Mouse (Mus musculus): ENCODE measurements around the gene Mosmo. TPM values are rescaled to one million over a fixed set of nuclear protein-coding genes. Genes with fewer than 3 reads are reported as not detected.

The Mosmo gene
- polyA plus RNA-seq, 1 experiment from 2014 or later = 18.2 TPM

- 69% methylated on average over 6 of the region's 6 CpGs for WGBS
- H3K36me3 ChIP-seq = peaks cover 11% of the 10 kb centered on the region; the same call in 1 of the 2 replicates
- H3K4me1 ChIP-seq (replicated peaks) = peaks cover 3% of the 10 kb centered on the region; the same call in 1 of the 2 replicates
- no peak within 1 kb of the TSS for H3K9ac ChIP-seq (replicated peaks)
- no peak within 1 kb of the TSS for H3K27ac ChIP-seq
- H3K4me2 ChIP-seq = no peak within 1 kb of the TSS
- H3K9me3 ChIP-seq = no peaks in the 10 kb centered on the region
- H3K4me3 ChIP-seq (replicated peaks) = no peak within 1 kb of the TSS
- H3K27me3 ChIP-seq = no peaks in the 10 kb centered on the region
- ATAC-seq (ENCODE audit: insufficient number of reproducible peaks, insufficient read depth, low FRiP score, low TSS enrichment, low read depth) = no peak
Measured at GRCm38 (mm10) chr7:120739018-120739417, 61.6 kb downstream of the Mosmo start, which contains the start of gene Vwa3a. Gene Vwa3a, plus strand, starts transcription at chr7:120739318.

GRCm38 (mm10) chr7:120739558-120740101 is 62.2 kb downstream of the Mosmo start:
- H3K4me1 ChIP-seq (replicated peaks) = peaks cover 3% of the 10 kb centered on the region; the same call in 1 of the 2 replicates
- 0 out of 2 replicates have a peak, but pooled peaks have one; percentile 31 for ATAC-seq (ENCODE audit: insufficient number of reproducible peaks, insufficient read depth, low FRiP score, low TSS enrichment, low read depth)

GRCm38 (mm10) chr7:120743366-120744351 is 66.2 kb downstream of the Mosmo start:
- H3K27me3 ChIP-seq = no peaks in the 10 kb centered on the region
- no peak overlapping the region for H3K4me2 ChIP-seq
- no peak overlapping the region for H3K4me3 ChIP-seq (replicated peaks)
- ATAC-seq (ENCODE audit: insufficient number of reproducible peaks, insufficient read depth, low FRiP score, low TSS enrichment, low read depth) = no peak
- peaks cover 3% of the 10 kb centered on the region; the same call in 1 of the 2 replicates for H3K4me1 ChIP-seq (replicated peaks)
- H3K36me3 ChIP-seq = no peaks in the 10 kb centered on the region
- no peak overlapping the region for H3K27ac ChIP-seq
- no peak overlapping the region for H3K9ac ChIP-seq (replicated peaks)
- 72% methylated on average over 14 of the region's 14 CpGs for WGBS
- no peaks in the 10 kb centered on the region for H3K9me3 ChIP-seq

More at GRCm38 (mm10) chr7:120739558-120740101, 62.2 kb downstream of the Mosmo start:
- 16% methylated on average over 5 of the region's 5 CpGs for WGBS
- no peaks in the 10 kb centered on the region for H3K27me3 ChIP-seq
- no peak overlapping the region for H3K27ac ChIP-seq
- no peak overlapping the region for H3K9ac ChIP-seq (replicated peaks)
- no peak overlapping the region for H3K4me2 ChIP-seq
- no peak overlapping the region for H3K4me3 ChIP-seq (replicated peaks)
- H3K36me3 ChIP-seq = peaks cover 6% of the 10 kb centered on the region; the same call in 1 of the 2 replicates
- no peaks in the 10 kb centered on the region for H3K9me3 ChIP-seq

GRCm38 (mm10) chr7:120744606-120745005 is 67.2 kb downstream of the Mosmo start:
- Histone ChIP-seq H3K4me2 (no peak overlapping the region), H3K36me3 (no peaks in the 10 kb centered on the region), H3K27ac (no peak overlapping the region), H3K9ac (replicated peaks) (no peak overlapping the region), H3K27me3 (no peaks in the 10 kb centered on the region), H3K4me1 (replicated peaks) (peaks cover under 1% of the 10 kb centered on the region; the same call in 1 of the 2 replicates), H3K4me3 (replicated peaks) (no peak overlapping the region), H3K9me3 (no peaks in the 10 kb centered on the region)
- ATAC-seq (ENCODE audit: insufficient number of reproducible peaks, insufficient read depth, low FRiP score, low TSS enrichment, low read depth) = no peak
- 85% methylated on average over 6 of the region's 6 CpGs for WGBS

DNA sequence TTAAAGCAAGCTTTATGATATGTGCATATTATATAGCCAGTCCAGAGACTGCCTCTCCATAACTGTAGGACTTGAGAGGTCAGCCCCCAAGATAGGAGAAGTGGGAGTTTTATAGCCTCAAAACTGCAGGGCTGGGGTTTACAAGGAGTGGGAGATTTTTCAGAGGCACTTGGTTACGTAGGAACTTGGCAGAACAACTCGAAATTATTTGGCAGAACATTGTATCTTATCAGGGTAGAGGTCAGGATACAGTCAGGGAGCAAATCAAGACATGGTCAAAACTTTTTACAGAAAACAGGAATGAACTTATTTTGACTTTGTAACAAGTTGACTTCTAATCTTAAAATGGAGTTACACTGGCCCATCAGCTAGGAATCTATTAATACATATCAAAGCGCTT is 68.6 kb downstream of the Mosmo start:
- Histone ChIP-seq H3K36me3 (no peaks in the 10 kb centered on the region), H3K4me3 (replicated peaks) (no peak overlapping the region), H3K27ac (no peak overlapping the region), H3K9ac (replicated peaks) (no peak overlapping the region), H3K27me3 (no peaks in the 10 kb centered on the region), H3K9me3 (no peaks in the 10 kb centered on the region), H3K4me2 (no peak overlapping the region), H3K4me1 (replicated peaks) (no peaks in the 10 kb centered on the region)
- ATAC-seq (ENCODE audit: insufficient number of reproducible peaks, insufficient read depth, low FRiP score, low TSS enrichment, low read depth) = no peak
- WGBS = 64% methylated on average over 3 of the region's 3 CpGs

- H3K36me3 ChIP-seq = no peaks in the 10 kb centered on the region
- no peak overlapping the region for H3K4me3 ChIP-seq (replicated peaks)
- no peak for ATAC-seq (ENCODE audit: insufficient number of reproducible peaks, insufficient read depth, low FRiP score, low TSS enrichment, low read depth)
- no peak overlapping the region for H3K27ac ChIP-seq
- H3K9me3 ChIP-seq = no peaks in the 10 kb centered on the region
- no peaks in the 10 kb centered on the region for H3K27me3 ChIP-seq
- no peak overlapping the region for H3K9ac ChIP-seq (replicated peaks)
- no peak overlapping the region for H3K4me2 ChIP-seq
- 85% methylated on average over 5 of the region's 5 CpGs for WGBS
- H3K4me1 ChIP-seq (replicated peaks) = no peaks in the 10 kb centered on the region
Measured at GRCm38 (mm10) chr7:120746821-120747220, 69.4 kb downstream of the Mosmo start.

- no peaks in the 10 kb centered on the region for H3K9me3 ChIP-seq
- no peak for ATAC-seq (ENCODE audit: insufficient number of reproducible peaks, insufficient read depth, low FRiP score, low TSS enrichment, low read depth)
- H3K27me3 ChIP-seq = no peaks in the 10 kb centered on the region
- no peaks in the 10 kb centered on the region for H3K4me1 ChIP-seq (replicated peaks)
- H3K9ac ChIP-seq (replicated peaks) = no peak overlapping the region
- no peak overlapping the region for H3K4me3 ChIP-seq (replicated peaks)
- no peaks in the 10 kb centered on the region for H3K36me3 ChIP-seq
- no peak overlapping the region for H3K4me2 ChIP-seq
- no peak overlapping the region for H3K27ac ChIP-seq
Measured at GRCm38 (mm10) chr7:120748478-120748877, 71.1 kb downstream of the Mosmo start.

- Histone ChIP-seq H3K4me3 (replicated peaks) (no peak overlapping the region), H3K36me3 (no peaks in the 10 kb centered on the region), H3K9me3 (no peaks in the 10 kb centered on the region), H3K4me2 (no peak overlapping the region), H3K9ac (replicated peaks) (no peak overlapping the region), H3K27me3 (no peaks in the 10 kb centered on the region), H3K27ac (no peak overlapping the region), H3K4me1 (replicated peaks) (no peaks in the 10 kb centered on the region)
- ATAC-seq (ENCODE audit: insufficient number of reproducible peaks, insufficient read depth, low FRiP score, low TSS enrichment, low read depth) = no peak
Measured at GRCm38 (mm10) chr7:120751330-120751729, 73.9 kb downstream of the Mosmo start.

GRCm38 (mm10) chr7:120751906-120752305 is 74.5 kb downstream of the Mosmo start:
- Histone ChIP-seq H3K36me3 (no peaks in the 10 kb centered on the region), H3K9ac (replicated peaks) (no peak overlapping the region), H3K4me2 (no peak overlapping the region), H3K4me1 (replicated peaks) (no peaks in the 10 kb centered on the region), H3K27ac (no peak overlapping the region), H3K9me3 (no peaks in the 10 kb centered on the region), H3K27me3 (no peaks in the 10 kb centered on the region), H3K4me3 (replicated peaks) (no peak overlapping the region)
- WGBS = 88% methylated on average over 7 of the region's 7 CpGs
- ATAC-seq (ENCODE audit: insufficient number of reproducible peaks, insufficient read depth, low FRiP score, low TSS enrichment, low read depth) = no peak

- Histone ChIP-seq H3K4me3 (replicated peaks) (no peak overlapping the region), H3K4me1 (replicated peaks) (no peaks in the 10 kb centered on the region), H3K9me3 (no peaks in the 10 kb centered on the region), H3K27me3 (no peaks in the 10 kb centered on the region), H3K9ac (replicated peaks) (no peak overlapping the region), H3K36me3 (no peaks in the 10 kb centered on the region), H3K27ac (no peak overlapping the region), H3K4me2 (no peak overlapping the region)
- ATAC-seq (ENCODE audit: insufficient number of reproducible peaks, insufficient read depth, low FRiP score, low TSS enrichment, low read depth) = no peak
- WGBS = 9% methylated on average over 5 of the region's 5 CpGs
Measured at GRCm38 (mm10) chr7:120754671-120755070, 77.3 kb downstream of the Mosmo start.

- Histone ChIP-seq H3K4me1 (replicated peaks) (no peaks in the 10 kb centered on the region), H3K27ac (no peak overlapping the region), H3K4me3 (replicated peaks) (no peak overlapping the region), H3K36me3 (no peaks in the 10 kb centered on the region), H3K4me2 (no peak overlapping the region), H3K27me3 (no peaks in the 10 kb centered on the region; the same call in 1 of the 2 replicates), H3K9me3 (no peaks in the 10 kb centered on the region), H3K9ac (replicated peaks) (no peak overlapping the region)
- whole genome bisulfite sequencing = 11% methylated on average over 1 of the region's 1 CpGs
- ATAC-seq (ENCODE audit: insufficient number of reproducible peaks, insufficient read depth, low FRiP score, low TSS enrichment, low read depth) = no peak
Measured at GRCm38 (mm10) chr7:120767369-120767768, 90.0 kb downstream of the Mosmo start.
